Mouse (Mus musculus): ENCODE results near the gene Tex22.

DNA sequence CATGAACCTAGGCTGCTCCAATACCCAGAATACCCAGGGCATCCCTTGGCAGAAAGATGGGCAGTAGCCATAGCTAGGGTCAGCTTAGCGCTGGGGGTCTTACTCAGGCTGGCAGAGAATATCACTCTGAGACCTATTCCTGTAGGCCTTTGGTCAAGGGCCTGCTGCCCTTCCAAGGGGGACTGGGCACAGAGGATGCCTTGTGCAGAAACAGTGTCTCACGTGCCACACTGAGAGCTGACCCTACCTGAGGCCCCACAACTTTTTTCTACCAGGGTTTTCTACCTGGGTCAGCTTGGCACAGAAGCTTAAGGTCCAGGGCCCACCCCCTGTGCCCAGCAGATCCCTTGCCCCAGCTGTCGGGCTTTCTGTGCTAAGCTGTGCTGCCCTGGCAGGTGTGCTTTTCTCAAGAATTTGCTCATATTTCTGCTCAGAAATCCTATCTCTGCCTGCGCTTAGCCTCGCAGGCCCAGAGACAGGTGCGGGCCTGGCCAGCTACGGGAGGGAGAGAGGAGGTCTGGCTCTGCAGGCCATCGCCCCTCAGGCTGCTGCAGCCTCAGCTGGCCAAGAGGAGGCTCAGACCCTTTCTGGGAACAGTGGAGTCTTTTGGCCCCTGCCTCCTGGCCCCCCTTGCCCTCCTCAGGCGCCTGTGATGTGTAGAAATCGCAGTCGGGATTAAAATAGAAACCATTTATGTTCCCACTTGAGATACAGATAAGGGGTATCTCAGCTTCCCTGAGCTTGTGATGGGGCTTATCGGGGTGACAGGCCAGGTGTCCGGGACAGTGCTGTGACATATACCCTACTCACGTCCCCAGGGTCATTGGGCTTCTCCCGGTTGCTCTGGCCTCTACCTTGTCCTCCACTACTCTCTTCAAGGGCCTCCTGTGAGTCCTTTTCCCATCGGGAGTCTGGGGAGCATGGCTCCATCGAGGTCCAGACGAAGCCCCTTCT, 63.2 kb downstream of the Tex22 start:
- TF ChIP-seq CTCF (IDR thresholded peaks at IDR 0.05; ENCODE audit: low read depth, low read length) (no peak), POLR2A (IDR thresholded peaks at IDR 0.05; ENCODE audit: insufficient read depth, low read length) (no peak)
